Mouse (Mus musculus): ENCODE results near the gene Shisa7.
"Not testable (repeated sequence)": the region's sequence is repeated elsewhere in the genome, so short reads cannot be mapped to it uniquely, and the experiment has no call there.

Gene Shisa7

GRCm38 (mm10) chr7:4794631-4795168 is 49.8 kb downstream of the Shisa7 start:
- no peak for DNase-seq (ENCODE audit: low read depth)

- DNase-seq (ENCODE audit: low read depth), result no peak
These were observed 50.8 kb downstream of the Shisa7 start for GRCm38 (mm10) chr7:4793674-4794073.

GRCm38 (mm10) chr7:4793248-4793647 is 51.2 kb downstream of the Shisa7 start:
- DNase-seq (ENCODE audit: low read depth), result not testable (repeated sequence)

GRCm38 (mm10) chr7:4792278-4793212 is 52.0 kb downstream of the Shisa7 start, which contains the start of gene Rpl28:
Rpl28 (plus strand) TSS chr7:4792874.
- DNase-seq (ENCODE audit: low read depth), result peak; percentile 97

DNA sequence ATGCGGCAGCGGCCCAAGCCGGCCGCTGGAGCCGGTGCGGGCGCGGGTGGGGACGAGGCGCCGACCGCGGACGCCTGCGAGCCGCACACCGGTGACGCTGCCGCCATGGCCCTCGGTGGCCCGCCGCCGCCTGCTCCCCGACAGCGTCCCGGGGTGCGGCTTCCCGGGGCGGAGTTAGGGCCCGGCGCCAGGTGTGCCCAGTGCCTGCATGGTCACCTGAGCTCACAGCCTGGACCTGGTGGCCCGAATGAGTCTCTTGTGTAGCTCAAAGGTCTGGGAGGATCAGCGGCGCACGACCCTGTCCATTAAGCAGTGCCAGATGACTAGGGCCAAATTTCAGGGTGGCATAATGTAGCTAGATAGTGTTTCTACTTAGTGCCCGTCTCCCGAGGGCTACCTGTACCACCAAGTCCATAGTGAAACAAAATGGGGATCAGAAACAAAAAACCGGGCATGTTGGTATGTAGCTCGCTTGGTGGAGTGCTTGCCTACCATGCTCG is 55.0 kb downstream of the Shisa7 start, which contains the start of gene Tmem238:
Gene Tmem238, minus strand, starts transcription at position 221 of the 500 bp plus-strand sequence.
- peak; percentile 55 for DNase-seq (ENCODE audit: low read depth)

DNA sequence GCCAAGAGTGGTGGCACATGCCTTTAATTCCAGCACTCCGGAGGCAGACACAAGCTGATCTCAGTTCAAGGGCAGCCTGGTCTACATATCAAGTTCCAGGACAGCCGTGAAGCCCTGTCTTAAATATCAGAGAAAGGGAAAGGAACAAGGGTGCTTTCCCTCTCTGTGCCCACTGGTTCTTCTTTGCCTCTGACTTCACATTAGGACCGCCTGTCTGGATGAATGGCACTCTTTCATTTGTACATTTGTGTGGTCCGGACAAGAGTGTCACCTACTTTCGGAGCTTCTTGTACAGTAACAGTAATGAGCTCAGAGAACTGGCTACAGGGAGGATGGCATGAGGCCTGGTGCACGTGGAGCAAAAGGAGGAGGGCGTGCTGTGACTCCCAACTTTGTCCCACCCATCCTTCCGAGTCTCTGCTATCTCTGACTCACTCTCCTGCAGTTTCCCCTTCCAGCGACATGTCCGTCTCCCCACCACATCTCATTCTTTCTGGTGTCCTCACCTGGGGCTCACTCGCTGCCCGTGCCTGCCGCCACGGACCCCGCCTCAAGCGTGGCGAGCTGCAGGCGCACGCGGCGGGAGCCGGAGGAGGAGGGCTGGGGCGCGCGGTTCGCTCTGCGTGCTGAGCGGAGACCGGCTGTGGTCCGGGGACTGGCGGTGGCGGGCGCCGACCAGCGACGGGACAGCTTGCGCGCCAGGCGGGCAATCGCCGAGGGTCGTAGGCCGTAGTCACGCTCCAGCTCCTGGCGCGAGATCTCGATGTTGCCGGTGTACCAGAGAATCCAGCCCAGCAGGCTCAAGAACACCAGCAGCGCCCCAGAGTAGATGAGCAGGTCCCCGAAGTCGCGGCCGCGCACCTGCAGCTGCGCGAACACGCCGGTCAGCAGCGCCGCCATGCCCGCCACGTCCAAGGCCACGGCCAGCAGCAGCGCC is 55.7 kb downstream of the Shisa7 start:
- DNase-seq (ENCODE audit: low read depth), result peak; percentile 64

DNA sequence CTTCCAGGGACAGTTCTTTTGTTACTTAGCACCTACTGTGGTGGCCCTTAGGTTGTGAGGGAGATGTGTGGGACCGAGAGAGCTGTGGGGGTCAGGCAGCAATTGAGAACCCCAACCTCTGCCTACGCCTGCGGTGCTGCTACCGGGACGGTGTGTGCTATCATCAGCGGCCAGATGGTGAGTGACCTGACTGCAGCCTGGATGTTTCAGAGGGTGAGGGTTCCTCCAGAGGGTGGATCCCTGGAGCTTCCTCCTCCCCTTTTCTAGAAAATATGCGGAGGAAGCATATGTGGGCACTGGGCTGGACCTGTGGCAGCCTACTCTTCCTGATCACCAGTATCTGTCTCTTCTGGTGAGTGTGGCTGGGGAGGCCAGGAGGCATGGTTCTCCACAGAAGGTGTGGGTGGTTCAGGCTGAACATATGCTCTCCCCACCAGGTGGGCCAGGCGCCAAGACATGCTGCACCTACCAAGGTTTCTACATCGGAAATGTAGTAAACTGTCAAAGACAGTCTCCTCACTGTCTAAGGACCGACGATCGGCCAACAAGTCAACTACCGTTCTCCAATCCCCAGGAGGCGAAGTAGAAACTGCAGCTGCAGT is 60.7 kb downstream of the Shisa7 start:
- DNase-seq (ENCODE audit: low read depth), result no peak

DNA sequence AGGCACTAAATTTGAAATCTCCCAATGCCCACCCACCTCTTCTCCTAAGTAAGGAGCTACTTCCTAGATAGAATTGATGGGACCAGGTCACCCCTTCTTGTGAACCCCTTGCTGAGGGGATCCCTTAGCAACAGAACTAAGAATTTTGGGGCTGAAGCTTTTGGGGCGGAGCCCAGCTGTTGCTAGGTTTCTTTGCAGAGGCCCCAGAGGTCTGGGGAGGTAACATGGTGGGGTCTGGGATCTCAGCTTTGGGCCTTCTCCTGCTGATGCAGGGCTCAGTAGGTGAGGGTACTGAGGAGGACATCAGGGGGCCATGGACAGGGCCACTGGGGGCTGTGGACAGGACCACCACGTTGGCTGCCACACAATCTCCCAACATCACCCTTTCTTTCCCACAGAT is 61.7 kb downstream of the Shisa7 start, which contains the start of the genes Il11 and Tmem190:
Gene Il11, minus strand, starts transcription at position 101 of the 400 bp plus-strand sequence.
Gene Tmem190, plus strand, starts transcription at position 179 of the 400 bp plus-strand sequence.
- DNase-seq (ENCODE audit: low read depth), result no peak

DNA sequence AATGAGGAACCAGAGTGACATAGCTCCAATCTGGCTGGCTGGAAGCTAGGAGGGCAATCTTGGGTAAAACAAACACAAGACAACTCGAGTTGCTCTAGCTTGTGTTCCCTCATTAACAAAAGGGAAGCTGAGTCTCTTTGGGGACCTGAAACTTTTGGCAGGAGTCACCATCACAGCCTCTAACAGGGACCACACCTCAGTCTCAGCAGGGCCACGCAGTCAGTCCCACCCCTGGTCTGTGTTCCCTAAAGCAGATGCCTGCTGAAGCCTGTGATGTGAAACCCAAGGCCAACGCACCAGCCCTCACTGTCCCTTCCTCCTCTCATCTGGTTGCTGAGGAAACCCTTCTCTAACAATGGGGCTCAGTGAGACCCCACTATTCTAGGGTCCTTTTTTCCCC is 62.4 kb downstream of the Shisa7 start:
- DNase-seq (ENCODE audit: low read depth), result no peak

GRCm38 (mm10) chr7:4779921-4780320 is 64.6 kb downstream of the Shisa7 start:
- no peak for DNase-seq (ENCODE audit: low read depth)

DNA sequence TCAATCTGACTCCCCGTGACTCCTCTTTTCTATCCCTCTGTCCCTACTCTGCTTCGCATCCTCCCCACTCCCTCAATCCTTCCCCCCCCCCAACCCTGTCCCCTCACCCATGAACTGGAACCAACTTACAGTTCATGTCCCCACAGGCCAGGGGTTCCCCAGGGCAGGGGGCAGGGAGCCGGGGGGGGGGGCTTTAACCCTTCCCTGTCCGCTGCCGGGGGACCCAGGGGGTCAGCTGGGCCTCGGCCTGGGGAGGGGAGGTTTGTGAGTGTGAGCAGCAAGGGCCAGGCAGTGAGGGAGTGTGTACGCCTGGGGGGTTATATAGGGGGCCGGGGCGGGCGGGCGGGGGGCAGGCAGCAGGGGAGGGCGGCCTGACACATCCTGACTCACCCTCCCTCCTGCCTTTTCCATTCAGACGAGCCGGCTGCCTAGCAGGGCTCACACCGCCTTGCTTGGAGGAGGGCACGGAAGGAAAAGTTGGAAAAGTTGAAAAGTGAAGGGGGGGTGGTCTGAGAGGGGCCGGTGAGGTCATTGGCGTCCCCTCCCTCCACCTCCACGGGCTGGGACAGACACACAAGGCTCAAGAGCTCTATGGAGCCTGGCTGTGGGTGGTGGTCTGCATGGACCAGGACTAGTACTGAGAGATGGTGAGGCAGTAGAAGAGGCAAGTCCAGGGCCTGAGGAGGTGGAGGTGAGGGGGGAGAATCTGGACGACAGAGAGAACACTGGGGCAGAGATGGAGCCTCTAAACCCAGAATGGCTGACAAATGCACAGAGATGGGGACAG is 66.5 kb downstream of the Shisa7 start:
- no peak for DNase-seq (ENCODE audit: low read depth)

DNA sequence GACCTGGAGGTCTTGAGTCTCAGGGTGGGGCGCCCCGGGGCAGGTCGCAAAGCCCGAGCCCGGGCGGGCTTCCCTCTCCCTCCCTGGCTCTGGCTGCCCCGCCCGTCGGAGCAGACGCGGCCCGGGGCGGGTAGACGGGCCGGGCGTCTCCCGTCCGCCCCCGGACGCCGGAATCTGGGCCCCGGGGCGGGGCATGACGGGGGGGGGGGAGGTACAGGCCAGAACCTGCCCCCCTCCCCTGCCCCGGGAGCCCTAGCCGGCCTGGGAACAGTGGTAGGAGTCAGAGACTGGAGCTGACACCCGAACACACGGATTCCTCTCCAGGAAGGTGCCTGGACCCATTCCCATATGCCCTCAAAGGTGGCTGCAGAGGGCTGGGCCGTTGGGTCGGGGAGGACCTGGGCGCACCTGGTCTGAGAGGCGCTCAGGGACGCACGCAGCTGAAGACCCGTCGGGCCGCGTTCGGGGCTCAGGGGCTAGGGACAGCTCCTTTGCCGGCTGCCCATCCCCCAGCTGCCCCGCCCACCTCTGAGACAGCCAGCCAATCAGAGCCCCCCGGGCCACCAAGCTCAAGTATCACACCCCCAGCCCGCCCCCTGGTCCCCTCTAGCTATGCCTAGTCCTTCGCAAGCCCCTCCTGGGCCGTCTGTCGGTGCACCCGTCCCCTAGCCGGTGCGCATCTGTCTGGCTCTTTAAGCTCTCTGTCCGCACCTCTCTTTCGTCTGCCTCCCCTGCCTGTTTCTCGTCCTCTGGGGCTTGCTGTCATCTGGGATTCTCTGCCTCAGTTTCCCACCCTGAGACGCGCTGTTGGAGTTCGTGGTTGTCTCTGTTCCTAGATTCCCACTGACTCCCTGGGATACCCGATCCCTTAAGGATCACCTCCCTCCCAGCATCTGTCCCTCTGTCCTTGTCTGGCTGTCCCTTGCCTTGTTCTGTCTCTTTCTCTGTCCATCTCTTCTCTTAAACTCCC is 67.3 kb downstream of the Shisa7 start:
- peak; percentile 41 for DNase-seq (ENCODE audit: low read depth)

DNA sequence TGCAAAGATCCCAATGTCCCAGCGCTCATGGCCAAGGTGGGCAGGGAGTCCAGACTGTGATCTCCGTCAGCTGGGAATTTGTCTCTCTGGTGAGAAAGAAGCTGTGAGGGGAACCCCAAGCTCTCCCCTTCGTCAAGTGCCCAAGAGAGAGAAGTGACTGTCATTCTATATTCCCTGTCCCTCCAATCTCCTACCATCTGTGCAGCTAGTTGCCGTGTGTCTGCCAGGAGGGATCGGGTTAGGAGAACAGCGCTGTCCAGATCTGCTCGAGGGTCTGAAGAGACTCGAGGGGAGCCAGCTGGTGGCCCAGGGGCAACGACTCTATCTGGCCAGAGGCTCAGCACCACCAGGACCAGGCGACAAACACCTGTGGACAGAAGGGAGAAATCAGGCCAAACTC is 68.4 kb downstream of the Shisa7 start:
- DNase-seq (ENCODE audit: low read depth), result no peak
